Mouse (Mus musculus) forebrain, embryonic 16.5 days (tissue): ENCODE measurements around the gene Apol7a. TPM values are rescaled to one million over a fixed set of nuclear protein-coding genes. Genes with fewer than 3 reads are reported as not detected.
"Not testable (repeated sequence)": the region's sequence is repeated elsewhere in the genome, so short reads cannot be mapped to it uniquely, and the experiment has no call there.

ENCODE experiments used
- ATAC-seq: fragments of 200-750 bp; cut with Nextera tagmentation; 2 replicates; pipeline ENCODE4 v1.8.0; 2017; ENCODE audit warnings: mild to moderate bottlenecking, moderate library complexity
- H3K27ac ChIP-seq: fragments of 300-500 bp; sonication (generic); 2 replicates; pipeline ENCODE4 v1.5.1; 2014; ENCODE audit warnings: low read length, control low read depth
- H3K27me3 ChIP-seq: fragments of 300-500 bp; sonication (generic); replicated peaks from 2 replicates; pipeline ENCODE4 v1.6.1; 2014; ENCODE audit warnings: low read length; ENCODE audit not compliant: control insufficient read depth, insufficient read depth
- H3K36me3 ChIP-seq: fragments of 300-500 bp; sonication (generic); 2 replicates; pipeline ENCODE4 v1.6.1; 2014; ENCODE audit not compliant: control insufficient read depth, insufficient read depth
- H3K4me1 ChIP-seq: fragments of 300-500 bp; sonication (generic); replicated peaks from 2 replicates; pipeline ENCODE4 v1.6.1; 2014; ENCODE audit warnings: low read length; ENCODE audit not compliant: control insufficient read depth, insufficient read depth
- H3K4me2 ChIP-seq: fragments of 300-500 bp; sonication (generic); 2 replicates; pipeline ENCODE4 v1.6.1; 2014; ENCODE audit warnings: mild to moderate bottlenecking, low read length, control low read depth
- H3K4me3 ChIP-seq: fragments of 300-500 bp; sonication (generic); replicated peaks from 2 replicates; pipeline ENCODE4 v1.5.1; 2014; ENCODE audit warnings: mild to moderate bottlenecking, low read length, control low read depth
- H3K9ac ChIP-seq: fragments of 300-500 bp; sonication (generic); replicated peaks from 2 replicates; pipeline ENCODE4 v1.6.1; 2014; ENCODE audit warnings: low read depth, low read length, control low read depth
- H3K9me3 ChIP-seq: fragments of 300-500 bp; sonication (generic); 2 replicates; pipeline ENCODE4 v1.6.1; 2016; ENCODE audit warnings: low read length; ENCODE audit not compliant: control insufficient read depth
- WGBS: fragments of 180-500 bp; shearing (Covaris S2); extraction: QIAGEN DNeasy Blood & Tissue Kit; methylation state at CpG from one replicate; pipeline ENCODE4 v1.1.7; 2014; 5-methylcytosine and 5-hydroxymethylcytosine counted together
- polyA plus RNA-seq: library from polyadenylated mRNA; unstranded; fragments of >200 nt; fragmentation: Nextera tagmentation; extraction: Ambion mirVana; gene quantifications from 2 replicates; pipeline ENCODE4 v1.2.1, GENCODE M21; 2015

Apol7a gene
- not detected in 2 replicates for polyA plus RNA-seq

- not testable (repeated sequence) for H3K27ac ChIP-seq, H3K4me2 ChIP-seq, H3K9ac ChIP-seq, H3K4me3 ChIP-seq, ATAC-seq, H3K36me3 ChIP-seq, H3K9me3 ChIP-seq, H3K4me1 ChIP-seq, H3K27me3 ChIP-seq
- 64% methylated on average over 9 of the region's 9 CpGs for WGBS
Measured at GRCm38 (mm10) chr15:77399027-77399426, at the start of gene Apol7a. Apol7a (minus strand) TSS chr15:77399110.

GRCm38 (mm10) chr15:77447392-77447791, 48.5 kb upstream of the Apol7a start, which contains the start of gene Apol7b:
Apol7b (minus strand) TSS chr15:77447492.
- H3K4me1 ChIP-seq, H3K4me3 ChIP-seq, H3K9me3 ChIP-seq, ATAC-seq, H3K27ac ChIP-seq, H3K4me2 ChIP-seq, H3K36me3 ChIP-seq, H3K27me3 ChIP-seq, H3K9ac ChIP-seq: not testable (repeated sequence)
- WGBS = 94% methylated on average over 2 of the region's 2 CpGs

GRCm38 (mm10) chr15:77445668-77446067, 46.8 kb upstream of the Apol7a start:
- not testable (repeated sequence) for H3K9ac ChIP-seq, H3K9me3 ChIP-seq, H3K36me3 ChIP-seq, H3K4me1 ChIP-seq, H3K27me3 ChIP-seq, ATAC-seq, H3K27ac ChIP-seq, H3K4me3 ChIP-seq, H3K4me2 ChIP-seq
- WGBS = 90% methylated on average over 1 of the region's 1 CpGs

GRCm38 (mm10) chr15:77444746-77445145, 45.8 kb upstream of the Apol7a start:
- H3K9me3 ChIP-seq, H3K27me3 ChIP-seq, H3K4me1 ChIP-seq, H3K36me3 ChIP-seq, H3K4me2 ChIP-seq, H3K9ac ChIP-seq, H3K4me3 ChIP-seq, H3K27ac ChIP-seq, ATAC-seq: not testable (repeated sequence)
- 57% methylated on average over 8 of the region's 8 CpGs for WGBS

GRCm38 (mm10) chr15:77428690-77429448, 30.0 kb upstream of the Apol7a start:
- H3K27me3 ChIP-seq, H3K9me3 ChIP-seq, H3K4me1 ChIP-seq, H3K27ac ChIP-seq, H3K36me3 ChIP-seq, H3K4me2 ChIP-seq, H3K4me3 ChIP-seq, ATAC-seq, H3K9ac ChIP-seq: not testable (repeated sequence)
- WGBS = 54% methylated on average over 8 of the region's 10 CpGs

- not testable (repeated sequence) for H3K9me3 ChIP-seq, H3K36me3 ChIP-seq, H3K27ac ChIP-seq, H3K4me3 ChIP-seq, H3K4me2 ChIP-seq, H3K9ac ChIP-seq, H3K27me3 ChIP-seq, ATAC-seq, H3K4me1 ChIP-seq
- WGBS = 83% methylated on average over 3 of the region's 7 CpGs
Measured at GRCm38 (mm10) chr15:77422925-77423324, 24.0 kb upstream of the Apol7a start.

GRCm38 (mm10) chr15:77419657-77420056, 20.7 kb upstream of the Apol7a start:
- H3K4me3 ChIP-seq, ATAC-seq, H3K27ac ChIP-seq, H3K36me3 ChIP-seq, H3K27me3 ChIP-seq, H3K4me1 ChIP-seq, H3K9me3 ChIP-seq, H3K4me2 ChIP-seq, H3K9ac ChIP-seq: not testable (repeated sequence)
- no CpG with 5 or more reads among the region's 3 CpGs for WGBS

GRCm38 (mm10) chr15:77416655-77417333, 17.9 kb upstream of the Apol7a start:
- not testable (repeated sequence) for H3K4me2 ChIP-seq, H3K9ac ChIP-seq, H3K9me3 ChIP-seq, H3K4me1 ChIP-seq, H3K4me3 ChIP-seq, ATAC-seq, H3K27ac ChIP-seq, H3K36me3 ChIP-seq, H3K27me3 ChIP-seq
- 34% methylated on average over 2 of the region's 10 CpGs for WGBS

- WGBS = 68% methylated on average over 2 of the region's 2 CpGs
Measured at GRCm38 (mm10) chr15:77415653-77416052, 16.7 kb upstream of the Apol7a start.

More at GRCm38 (mm10) chr15:77415653-77416052, 16.7 kb upstream of the Apol7a start:
- ATAC-seq, H3K4me2 ChIP-seq, H3K4me3 ChIP-seq, H3K27me3 ChIP-seq, H3K4me1 ChIP-seq, H3K9ac ChIP-seq, H3K36me3 ChIP-seq, H3K9me3 ChIP-seq, H3K27ac ChIP-seq: not testable (repeated sequence)
